Mouse (Mus musculus) frontal cortex, adult 2 months (tissue): ENCODE measurements around the gene Mvb12b. TPM values are rescaled to one million over a fixed set of nuclear protein-coding genes. Genes with fewer than 3 reads are reported as not detected.

Experiments
- DNase-seq, 2 experiments: peaks; one replicate each; pipeline ENCODE4 v3.0.0; 2022; ENCODE audit warnings: low spot score in 1 of 2; ENCODE audit errors: extremely low spot score in 1 of 2
- polyA plus RNA-seq: library from polyadenylated mRNA; depleted of rRNA; stranded (reverse); fragments of >200 nt; gene quantifications from 2 replicates; pipeline ENCODE4 v1.2.3, GENCODE M21; 2012

Gene Mvb12b
- polyA plus RNA-seq, 1 experiment, result 78.7 TPM

DNA sequence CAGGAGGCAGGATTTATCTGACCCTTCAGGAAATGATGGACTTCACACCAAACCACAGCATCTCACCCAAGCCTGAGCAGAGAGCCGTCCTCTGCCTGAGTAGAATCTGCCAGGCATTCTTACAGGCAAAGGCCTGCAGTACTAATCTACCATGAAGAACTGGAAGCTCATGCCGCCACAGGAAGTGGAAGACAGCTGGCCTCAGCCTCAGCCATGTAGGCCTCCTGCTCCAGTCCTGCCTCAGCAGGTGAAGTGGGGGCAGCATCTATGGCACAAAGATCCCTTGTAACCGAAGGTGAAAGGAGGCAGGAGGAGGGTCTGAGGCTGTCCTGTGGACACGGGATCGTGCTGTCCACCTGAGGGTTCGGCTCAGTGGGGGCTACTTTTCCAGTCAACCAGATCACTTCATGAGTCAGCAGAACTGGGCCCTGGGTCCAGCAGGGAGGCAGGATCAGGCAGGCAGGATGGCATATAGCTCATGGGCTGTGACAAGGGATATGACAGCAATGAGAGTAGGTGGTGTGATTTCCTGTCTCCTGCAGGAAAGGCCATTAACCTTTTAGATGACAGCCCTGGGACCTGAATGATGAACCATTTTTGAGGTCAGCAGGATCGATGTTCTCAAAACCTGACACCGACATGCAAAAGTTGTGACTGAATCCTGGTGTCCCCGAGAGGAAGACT lies 69.9 kb downstream of the Mvb12b start:
- no peak for DNase-seq

DNA sequence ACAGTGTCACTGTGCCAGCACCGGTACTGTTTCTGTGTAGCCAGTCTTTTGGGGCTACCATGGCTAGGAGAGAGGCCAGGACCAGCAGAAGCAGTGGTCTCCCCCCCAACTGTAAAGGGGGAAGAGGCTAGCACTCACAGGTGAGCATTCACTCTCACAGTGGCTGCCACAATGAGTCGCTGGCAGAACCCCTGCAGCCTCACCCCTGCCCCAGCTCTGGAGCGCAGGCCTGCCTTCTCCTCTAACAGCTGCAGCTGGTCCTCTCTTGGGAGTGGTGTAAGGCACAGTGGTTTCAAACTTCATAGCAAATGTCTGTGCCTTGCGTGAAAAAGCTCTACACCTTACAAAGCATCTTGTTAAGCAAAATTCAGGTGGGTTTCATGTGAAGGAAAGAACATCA lies 70.7 kb downstream of the Mvb12b start:
- no peak for DNase-seq

DNA sequence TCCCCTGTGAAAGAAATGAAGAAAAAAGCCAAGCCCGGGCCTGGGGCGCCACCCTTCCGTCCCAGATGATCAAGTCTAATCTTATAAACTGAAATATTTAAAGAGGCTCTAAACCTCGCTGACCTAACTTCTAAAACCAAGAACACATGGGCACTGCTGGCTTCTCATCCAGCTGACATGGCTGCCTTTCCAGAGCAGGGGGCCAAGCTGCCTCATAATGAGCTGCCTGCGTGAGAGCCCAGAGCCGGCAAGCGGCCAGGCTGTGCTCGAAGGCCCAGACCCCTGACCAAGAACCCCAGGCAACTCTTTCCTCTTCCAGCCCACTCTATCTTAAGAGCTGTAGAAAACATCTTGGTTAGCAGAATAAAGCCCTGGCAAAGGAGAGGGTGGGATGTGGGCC lies 73.2 kb downstream of the Mvb12b start:
- no peak for DNase-seq

DNA sequence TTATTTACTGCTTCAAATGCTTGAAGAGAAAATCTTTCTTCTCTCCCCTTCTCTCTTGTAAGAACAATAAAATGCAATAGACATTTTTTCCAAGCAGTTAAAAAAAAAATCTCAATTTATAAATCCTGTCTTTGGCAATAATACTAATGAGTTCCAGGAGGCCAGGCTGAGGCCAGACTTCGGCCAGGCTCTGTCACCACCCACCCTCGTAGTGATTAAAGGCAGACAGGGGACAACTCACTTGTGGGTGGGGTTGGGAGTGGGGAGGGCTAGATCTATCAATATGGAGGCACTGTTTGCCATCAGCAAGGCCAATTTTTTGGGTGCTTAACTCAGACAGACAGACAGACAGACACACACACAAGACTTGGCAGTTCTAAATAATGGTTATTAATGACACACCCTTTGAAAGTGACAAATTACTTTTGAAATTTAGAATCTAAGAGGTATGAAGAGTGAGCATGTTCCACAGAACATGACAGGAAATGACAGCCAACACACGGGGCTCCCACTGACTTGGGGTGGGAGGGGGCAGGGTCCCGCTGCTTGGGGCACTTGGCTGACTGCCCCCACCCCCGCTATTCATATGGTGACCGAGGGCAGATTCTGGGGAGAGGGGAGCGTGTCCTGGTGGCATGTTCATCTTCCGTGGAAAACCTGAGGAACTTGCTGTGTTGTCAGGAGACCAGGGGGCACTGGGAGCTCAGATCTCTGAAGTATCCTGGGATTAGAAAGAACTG lies 74.1 kb downstream of the Mvb12b start:
- no peak for DNase-seq

DNA sequence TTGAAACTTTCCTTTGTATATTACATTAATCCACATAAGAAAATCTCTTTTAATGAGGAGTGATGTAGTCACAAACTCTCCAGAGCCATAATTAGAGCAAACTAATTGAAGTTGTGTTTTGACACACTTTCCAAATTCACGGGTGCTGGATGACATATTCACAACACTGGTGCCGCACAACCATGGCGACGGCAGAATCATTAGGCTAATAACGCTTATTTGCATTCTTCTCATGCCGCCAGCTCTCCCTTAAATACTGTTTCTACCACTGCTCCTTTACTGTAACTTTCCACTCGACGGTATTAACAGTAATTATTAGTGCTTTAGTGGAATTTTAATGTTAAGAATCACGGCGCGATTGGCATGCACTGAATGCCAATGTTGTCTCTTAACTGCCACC lies 74.8 kb downstream of the Mvb12b start:
- peak in 1 of 2 experiments; percentile 24 for DNase-seq

DNA sequence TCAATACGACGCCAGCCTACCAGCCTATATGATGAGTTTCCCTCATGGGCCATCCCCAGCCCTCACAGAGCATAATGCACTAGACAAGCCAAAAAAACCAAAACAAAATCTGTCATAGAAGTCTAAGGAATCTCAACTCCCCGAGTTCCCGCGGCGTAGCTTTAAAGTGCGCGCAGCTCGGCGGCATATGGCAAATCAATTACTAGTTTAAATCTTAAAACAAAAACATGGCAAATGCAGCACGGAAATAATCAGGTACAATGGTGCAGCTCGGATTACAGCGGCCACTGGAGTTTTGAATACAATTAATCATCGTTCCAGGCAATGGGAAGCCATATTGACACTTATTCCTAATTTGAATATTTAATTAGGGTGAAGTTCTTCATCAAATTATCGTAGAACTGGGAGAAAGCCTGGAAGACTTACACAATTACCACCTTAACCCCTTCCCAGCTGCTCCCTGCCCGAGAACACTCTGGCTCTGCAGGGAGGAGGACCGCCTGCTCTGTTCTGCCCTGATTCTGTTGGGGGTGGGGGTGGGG lies 76.3 kb downstream of the Mvb12b start:
- DNase-seq, result no peak

DNA sequence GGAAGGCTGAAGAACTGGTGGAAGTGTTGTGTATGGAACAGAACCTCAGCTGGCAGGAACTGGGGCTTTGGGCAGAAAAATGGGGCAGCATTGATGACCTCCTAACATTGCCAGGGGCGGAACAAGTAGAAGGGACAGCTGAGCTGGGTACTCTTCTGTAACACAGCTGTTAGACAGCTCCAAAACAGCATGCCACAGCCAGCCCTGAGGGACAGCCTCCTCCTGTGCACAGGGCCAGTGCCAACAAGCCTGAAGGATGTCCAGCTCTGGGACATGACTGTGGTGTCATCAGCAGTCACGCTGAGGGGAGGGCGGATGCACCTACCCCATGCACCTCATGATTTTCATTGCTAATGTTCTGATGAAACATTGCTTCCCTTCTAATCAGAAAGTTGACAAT lies 78.7 kb downstream of the Mvb12b start:
- DNase-seq, result no peak

DNA sequence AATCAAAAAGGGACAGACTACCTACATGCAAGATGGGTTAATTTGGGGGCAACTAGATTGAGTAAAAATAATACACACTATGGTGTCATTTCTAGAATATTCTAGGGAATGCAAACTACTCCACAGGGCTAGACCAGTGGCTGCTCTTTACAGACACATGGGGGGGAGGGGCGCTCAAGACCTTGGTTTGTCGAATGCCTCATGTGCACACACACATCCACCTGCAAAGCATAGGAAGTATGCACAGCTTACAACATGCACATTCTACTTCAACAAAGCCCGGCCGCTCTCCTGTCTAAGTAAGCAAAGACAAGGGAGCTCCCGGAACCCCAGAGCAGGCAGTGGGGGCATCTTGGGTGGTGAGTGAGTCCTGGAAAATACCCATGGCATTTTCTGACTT lies 79.7 kb downstream of the Mvb12b start:
- DNase-seq, result no peak

DNA sequence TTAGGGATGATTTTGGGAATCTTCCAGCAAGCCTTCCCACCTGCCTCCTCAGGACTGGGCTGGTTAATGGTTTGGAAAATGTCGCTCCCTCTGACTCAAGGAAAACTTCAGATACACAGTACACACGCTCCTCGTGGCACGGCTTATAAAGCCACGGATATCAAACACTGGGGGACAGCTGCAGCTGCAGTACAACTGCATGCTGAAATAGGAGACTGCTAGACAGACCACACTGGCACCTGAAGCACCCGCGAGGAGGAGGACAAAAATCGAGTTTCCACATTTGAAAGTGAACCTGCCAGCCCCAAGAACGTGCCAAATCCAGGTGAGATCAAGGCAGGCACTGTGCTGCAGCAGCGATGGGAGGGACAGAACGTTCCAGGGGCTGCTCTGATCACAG lies 82.1 kb downstream of the Mvb12b start:
- DNase-seq, result no peak

DNA sequence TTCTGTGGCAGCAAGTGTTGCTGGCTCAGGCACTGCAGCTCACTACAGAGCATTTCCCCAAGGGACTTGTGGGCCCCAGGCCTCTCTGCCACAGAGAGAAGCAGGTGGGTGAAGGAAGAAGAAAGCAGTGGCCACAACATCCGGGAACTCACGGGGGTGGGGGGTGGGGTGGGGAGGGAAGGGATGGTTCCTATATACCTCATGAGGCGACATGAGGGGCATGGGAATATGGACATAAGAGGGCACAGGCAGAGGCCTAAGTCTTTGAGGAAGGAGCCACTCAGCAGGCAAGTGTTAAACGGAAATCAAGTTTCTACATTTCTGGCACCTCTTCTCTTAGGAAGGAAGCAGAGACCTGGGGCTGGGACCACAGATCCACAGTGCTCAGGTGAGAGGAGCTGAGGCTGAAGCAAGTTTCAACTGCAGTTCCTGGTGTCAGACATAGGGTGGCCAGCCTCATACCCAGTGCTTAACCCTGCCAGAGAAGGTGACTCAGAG lies 84.0 kb downstream of the Mvb12b start:
- no peak for DNase-seq

DNA sequence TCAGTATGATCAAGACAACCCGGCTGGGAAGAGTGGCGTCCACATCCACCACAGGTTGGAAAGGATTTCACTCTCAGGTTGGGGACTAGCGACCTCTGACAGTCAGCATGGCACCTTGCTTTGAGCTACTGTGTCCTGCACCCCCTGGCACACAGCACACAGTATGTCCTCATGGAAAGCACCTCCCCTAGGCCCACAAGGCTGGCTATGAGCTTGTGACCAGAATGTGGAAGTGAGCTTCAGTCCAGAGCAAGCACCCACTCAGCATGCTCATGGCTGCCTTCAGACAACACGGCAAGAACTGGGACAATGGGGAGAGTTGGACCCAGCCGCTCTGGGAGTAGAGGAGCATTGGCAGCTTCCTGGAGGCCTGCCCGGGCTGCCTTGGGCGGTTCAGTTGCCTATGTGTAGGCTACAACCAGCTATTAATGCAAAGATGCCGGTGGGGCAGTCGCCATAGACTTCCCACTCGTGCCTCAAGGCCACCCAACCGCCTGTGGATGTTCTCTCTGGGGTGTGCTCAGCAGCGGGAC lies 84.6 kb downstream of the Mvb12b start:
- DNase-seq, result no peak

DNA sequence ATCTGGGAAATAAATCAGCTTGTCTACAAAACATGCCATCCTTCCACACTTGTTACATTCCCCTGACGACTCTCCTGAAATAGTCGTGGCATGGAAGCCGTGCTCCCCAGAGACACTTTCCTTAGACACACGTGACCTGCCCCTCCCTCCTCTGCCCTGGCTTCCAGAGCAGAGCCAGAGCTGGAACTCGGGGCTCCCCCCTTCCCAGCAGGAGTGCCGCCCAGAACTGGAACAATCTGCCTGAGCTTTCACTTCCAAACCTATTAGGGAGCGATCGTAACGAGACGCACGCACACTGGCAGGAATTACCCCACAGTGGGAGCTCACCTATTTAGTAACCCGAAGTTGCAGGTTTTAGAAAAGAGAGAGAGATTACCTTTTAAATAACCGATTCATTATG lies 86.0 kb downstream of the Mvb12b start:
- DNase-seq, result peak in 1 of 2 experiments; percentile 24

DNA sequence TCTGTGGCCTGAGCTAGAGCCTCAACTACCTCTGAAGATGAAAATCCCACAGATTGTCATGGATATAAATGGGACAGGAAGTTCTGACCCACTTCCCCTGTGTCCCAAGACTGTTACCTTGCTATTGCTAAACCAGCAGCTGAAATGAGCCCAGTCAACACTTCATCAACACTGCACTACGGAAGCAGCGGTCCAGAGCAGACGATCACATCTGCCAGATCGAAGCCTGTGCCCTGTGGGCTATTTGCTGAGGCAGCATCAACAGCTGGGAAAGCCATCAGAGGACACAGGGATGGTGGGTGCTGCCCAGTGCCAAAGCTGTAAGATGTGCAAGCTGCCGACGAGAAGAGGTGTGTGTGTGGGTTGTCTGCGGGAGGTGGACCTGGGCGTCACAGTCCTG lies 86.4 kb downstream of the Mvb12b start:
- no peak for DNase-seq

DNA sequence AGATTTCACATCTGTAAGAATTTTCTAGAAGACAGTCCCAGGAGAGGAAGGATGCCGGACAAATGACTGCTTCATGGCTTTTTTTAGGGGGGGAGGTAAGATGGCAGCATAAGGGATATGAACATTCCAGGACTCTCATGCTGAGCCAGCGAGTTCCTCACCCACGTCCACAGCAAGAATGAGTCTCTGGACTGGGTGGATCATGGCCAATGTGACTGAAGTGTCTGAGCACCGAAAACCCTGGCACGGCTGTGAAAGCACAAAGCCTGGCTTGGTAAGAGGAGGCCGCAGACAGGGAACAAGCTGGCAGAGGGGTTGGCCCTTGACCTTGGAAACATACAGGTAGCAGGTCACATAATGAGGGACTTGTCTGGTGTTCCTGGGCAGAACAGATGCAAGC lies 87.5 kb downstream of the Mvb12b start:
- DNase-seq, result peak in 1 of 2 experiments; percentile 47

DNA sequence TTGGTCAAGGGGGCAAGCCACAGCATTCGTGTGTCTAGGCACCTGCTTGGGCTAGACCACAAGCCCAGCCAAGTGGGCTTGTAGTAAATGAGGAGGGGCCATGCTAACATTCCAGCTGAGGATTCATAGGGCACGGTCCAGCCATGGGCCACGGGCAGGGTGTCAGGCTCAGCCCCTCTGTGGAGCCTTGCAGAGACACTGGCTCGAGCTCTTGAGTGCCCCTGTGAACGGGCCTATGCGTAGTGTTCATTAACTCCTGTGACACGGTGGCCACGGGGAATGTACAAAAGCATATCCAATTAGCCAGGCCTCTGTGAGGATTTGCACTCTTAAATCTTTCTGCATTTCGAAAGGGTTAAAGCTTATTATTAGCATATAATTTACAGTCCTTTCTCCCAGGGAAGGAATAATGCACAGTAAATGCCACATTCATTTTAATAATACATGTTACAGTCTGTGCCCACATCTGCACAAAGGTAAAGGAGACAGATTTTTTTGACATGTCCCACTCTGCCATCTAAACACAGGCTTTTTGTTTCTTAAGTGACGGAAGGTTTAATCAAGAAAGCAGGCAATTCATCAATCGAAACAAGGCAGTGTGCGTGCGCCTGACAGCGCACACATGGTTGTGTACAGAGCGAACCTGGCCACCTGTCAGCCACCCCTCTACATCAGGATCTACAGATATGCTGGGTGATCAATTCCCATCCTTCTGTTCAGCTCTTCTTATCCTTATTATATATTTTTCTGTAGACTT lies 91.9 kb downstream of the Mvb12b start:
- DNase-seq, result no peak

DNA sequence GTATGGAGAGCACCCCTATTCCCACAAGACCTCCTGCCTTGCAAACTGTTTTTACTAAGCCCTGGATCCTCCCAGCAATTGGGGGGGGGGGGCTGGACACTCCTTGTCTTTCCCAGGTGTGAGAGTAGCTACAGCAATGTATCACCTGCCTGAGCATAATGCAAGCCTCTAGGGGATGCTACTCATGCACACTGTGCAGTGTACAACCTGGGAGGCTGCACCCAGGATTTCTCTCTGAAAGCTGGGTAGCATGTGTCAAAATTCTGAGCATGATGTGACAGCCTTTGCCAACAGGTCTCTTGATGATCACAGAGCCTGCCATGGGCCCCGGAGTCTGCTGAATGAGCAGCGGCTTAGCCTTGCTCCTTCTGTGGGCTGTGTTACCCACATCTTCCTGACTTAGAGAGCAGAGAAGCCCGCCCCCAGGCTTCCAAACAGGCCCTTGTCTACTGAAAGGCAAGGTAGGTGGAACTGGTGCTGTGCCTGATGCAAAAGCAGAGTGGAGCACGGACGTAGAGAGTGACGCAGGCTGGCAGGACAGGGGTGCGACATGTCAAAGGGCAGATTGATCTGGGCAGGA lies 92.7 kb downstream of the Mvb12b start:
- peak; percentile 62 to 76 for DNase-seq

DNA sequence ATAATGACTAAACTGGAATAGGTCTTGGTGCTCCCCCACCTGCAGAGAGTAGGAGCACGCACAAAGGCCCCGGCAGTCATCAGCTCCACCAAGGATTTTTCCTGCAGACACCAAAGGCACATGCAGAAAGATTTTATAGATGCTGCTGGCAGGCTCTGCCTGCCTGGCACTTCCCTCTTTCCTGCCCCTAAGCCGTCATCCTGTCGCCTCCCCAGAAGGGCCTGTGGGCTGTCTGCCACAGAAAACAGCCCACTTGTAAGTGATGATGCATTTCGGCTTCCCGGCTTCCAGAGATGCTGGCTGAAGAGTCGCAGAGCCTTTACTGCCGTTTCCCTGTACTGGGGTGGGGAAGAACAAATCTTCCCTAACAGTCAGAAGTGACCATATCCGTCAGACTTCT lies 93.3 kb downstream of the Mvb12b start:
- DNase-seq, result peak; percentile 69 to 87

DNA sequence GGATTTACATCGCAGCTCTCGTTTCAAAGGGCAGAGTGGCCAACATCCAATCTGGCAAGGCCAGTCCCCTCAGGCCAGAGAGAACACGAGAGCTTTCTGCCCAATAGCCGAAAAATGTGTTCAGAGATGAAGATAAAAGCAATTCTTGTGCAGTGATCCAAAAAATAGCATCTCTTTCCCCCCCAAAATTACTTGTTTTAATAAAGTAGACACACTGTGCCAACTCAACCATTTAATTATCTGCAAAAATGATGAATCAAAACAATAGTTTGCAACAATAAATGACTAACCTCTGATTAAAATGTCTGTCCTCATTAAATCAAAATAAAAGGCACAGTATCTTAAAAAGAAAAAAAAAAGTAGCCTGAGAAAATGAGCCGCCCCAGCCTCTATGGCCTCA lies 97.4 kb downstream of the Mvb12b start:
- no peak for DNase-seq

DNA sequence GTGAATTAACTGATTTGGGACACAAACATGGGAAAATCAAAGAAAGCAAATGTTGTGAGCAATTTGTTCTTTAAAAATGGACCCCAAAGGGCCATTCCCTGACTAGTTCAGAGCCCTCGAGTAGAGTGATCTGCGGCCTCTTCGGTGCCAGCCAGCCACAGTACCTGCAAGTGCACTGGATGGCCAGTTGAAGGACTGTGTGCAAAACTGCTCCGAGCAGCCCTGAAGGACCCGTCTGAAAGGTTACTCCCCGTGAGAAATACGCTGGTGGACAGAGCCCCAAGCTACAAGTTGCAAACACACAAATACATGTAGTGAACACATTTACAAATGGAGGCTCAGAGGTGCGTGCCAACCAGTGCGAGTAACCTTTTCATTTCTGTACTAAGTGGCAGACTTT lies 98.0 kb downstream of the Mvb12b start:
- DNase-seq, result no peak

DNA sequence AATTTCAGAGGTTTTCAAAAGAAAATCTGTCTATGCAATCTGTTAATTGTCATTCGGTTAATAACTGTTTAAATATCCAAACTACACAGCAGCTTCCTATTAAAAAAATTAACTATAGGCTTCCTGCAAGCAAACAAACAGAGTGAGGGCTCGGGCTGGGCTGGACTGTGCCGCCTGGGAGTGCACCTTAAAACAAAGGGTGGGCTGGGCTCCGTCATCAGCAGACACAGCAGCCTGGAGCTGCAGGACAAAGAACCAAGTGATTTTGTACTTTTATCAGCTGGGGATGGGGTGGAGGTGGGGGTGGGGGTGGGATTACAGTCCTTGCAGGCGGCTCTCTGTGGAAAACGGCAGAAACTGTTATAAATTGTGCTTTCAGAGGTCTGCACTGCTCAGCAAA lies 98.5 kb downstream of the Mvb12b start:
- DNase-seq, result no peak

DNA sequence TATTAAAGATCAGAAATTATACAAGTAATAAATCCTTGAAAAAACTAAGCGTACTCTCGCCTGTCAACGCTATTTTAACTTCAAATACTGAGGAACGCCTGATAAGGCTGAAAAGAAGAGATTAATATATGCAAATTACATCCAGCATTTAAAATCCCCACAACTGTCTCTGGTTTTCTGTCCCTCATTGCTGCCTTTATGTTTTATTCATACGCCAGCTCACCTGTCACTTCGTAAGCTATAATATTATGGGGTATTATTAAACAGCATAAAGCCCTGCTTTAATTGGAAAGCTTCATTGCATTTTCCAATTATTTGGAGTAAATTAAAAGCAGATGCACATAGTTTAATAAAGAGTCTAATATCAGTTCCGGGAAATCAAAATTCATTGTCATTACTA lies 98.9 kb downstream of the Mvb12b start:
- no peak for DNase-seq
